Mouse (Mus musculus): ENCODE results near the gene Pgap2.

The Pgap2 gene

DNA sequence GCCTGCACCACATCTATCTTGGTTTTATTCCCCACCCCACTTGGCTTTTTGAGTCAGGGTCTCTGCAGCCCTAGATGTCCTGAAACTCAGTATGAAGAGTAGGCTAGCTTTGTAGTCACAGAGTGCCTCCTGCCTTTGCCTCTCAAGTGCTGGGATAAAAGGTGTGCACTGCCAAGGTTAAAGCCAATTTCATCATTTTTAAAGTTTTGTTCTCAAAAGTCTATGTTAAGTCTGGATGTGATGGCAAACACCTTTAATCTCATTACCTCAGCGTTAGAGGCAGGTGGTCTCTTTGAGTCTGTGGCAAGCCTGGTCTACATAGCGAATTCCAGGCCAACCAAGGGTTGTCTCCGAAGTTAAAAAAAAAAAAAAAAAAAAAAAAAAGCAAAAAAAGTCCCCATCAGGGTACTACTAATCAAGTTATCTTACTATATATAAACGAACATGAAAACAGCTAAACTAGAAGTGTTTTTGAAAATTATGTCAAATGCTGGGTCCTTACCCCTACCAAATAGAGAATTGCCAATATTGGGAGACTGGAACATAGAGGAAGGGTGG lies 1.1 kb upstream of the Pgap2 start:
- peaks cover 32% of the 10 kb centered on the region for H3K36me3 ChIP-seq (ENCODE audit: insufficient read depth, low read length)
- peak overlapping the region; percentile 93 for H3K4me3 ChIP-seq (replicated peaks; ENCODE audit: low read length)
- no peaks in the 10 kb centered on the region for H3K27me3 ChIP-seq (ENCODE audit: insufficient read depth, low read length)
- no peaks in the 10 kb centered on the region for H3K9me3 ChIP-seq (ENCODE audit: low read length)
- peaks cover 61% of the 10 kb centered on the region for H3K4me1 ChIP-seq (replicated peaks; ENCODE audit: low read depth, low read length)
- no peak for TF ChIP-seq POU5F1 (IDR thresholded peaks at IDR 0.05; ENCODE audit: borderline replicate concordance, low read length)

GRCm38 (mm10) chr7:102211071-102211470 lies 1.1 kb downstream of the Pgap2 start:
- no peaks in the 10 kb centered on the region for H3K27me3 ChIP-seq (ENCODE audit: insufficient read depth, low read length)

GRCm38 (mm10) chr7:102221899-102222298 lies 11.9 kb downstream of the Pgap2 start:
- Histone ChIP-seq H3K4me1 (replicated peaks; ENCODE audit: low read depth, low read length) (peaks cover 24% of the 10 kb centered on the region), H3K27me3 (ENCODE audit: insufficient read depth, low read length) (no peaks in the 10 kb centered on the region), H3K9me3 (ENCODE audit: low read length) (no peaks in the 10 kb centered on the region), H3K36me3 (ENCODE audit: insufficient read depth, low read length) (peaks cover 15% of the 10 kb centered on the region), H3K4me3 (replicated peaks; ENCODE audit: low read length) (no peak overlapping the region)
- TF ChIP-seq CTCF (conservative IDR thresholded peaks at IDR 0.05; ENCODE audit: low read length) (no peak), NANOG (IDR thresholded peaks at IDR 0.05; ENCODE audit: borderline replicate concordance, low read length) (no peak), POU5F1 (IDR thresholded peaks at IDR 0.05; ENCODE audit: borderline replicate concordance, low read length) (no peak)

More at GRCm38 (mm10) chr7:102211071-102211470, 1.1 kb downstream of the Pgap2 start:
- Histone ChIP-seq H3K4me3 (replicated peaks; ENCODE audit: low read length) (peak overlapping the region; percentile 93), H3K4me1 (replicated peaks; ENCODE audit: low read depth, low read length) (peaks cover 39% of the 10 kb centered on the region), H3K36me3 (ENCODE audit: insufficient read depth, low read length) (peaks cover 14% of the 10 kb centered on the region), H3K9me3 (ENCODE audit: low read length) (no peaks in the 10 kb centered on the region)
- no peak for TF ChIP-seq NANOG (IDR thresholded peaks at IDR 0.05; ENCODE audit: borderline replicate concordance, low read length)
- no peak for TF ChIP-seq POU5F1 (IDR thresholded peaks at IDR 0.05; ENCODE audit: borderline replicate concordance, low read length)

GRCm38 (mm10) chr7:102222336-102222735 lies 12.3 kb downstream of the Pgap2 start:
- peaks cover 20% of the 10 kb centered on the region for H3K36me3 ChIP-seq (ENCODE audit: insufficient read depth, low read length)
- peaks cover 24% of the 10 kb centered on the region for H3K4me1 ChIP-seq (replicated peaks; ENCODE audit: low read depth, low read length)
- no peaks in the 10 kb centered on the region for H3K27me3 ChIP-seq (ENCODE audit: insufficient read depth, low read length)
- no peaks in the 10 kb centered on the region for H3K9me3 ChIP-seq (ENCODE audit: low read length)
- peak overlapping the region; percentile 88 for H3K4me3 ChIP-seq (replicated peaks; ENCODE audit: low read length)
- no peak for TF ChIP-seq POU5F1 (IDR thresholded peaks at IDR 0.05; ENCODE audit: borderline replicate concordance, low read length)
- TF ChIP-seq CTCF (conservative IDR thresholded peaks at IDR 0.05; ENCODE audit: low read length): peak; percentile 22
- TF ChIP-seq NANOG (IDR thresholded peaks at IDR 0.05; ENCODE audit: borderline replicate concordance, low read length): no peak

- Histone ChIP-seq H3K4me1 (replicated peaks; ENCODE audit: low read depth, low read length) (peaks cover 24% of the 10 kb centered on the region), H3K4me3 (replicated peaks; ENCODE audit: low read length) (peak overlapping the region; percentile 88), H3K36me3 (ENCODE audit: insufficient read depth, low read length) (peaks cover 24% of the 10 kb centered on the region), H3K9me3 (ENCODE audit: low read length) (no peaks in the 10 kb centered on the region), H3K27me3 (ENCODE audit: insufficient read depth, low read length) (no peaks in the 10 kb centered on the region)
- no peak for TF ChIP-seq POU5F1 (IDR thresholded peaks at IDR 0.05; ENCODE audit: borderline replicate concordance, low read length)
- TF ChIP-seq CTCF (conservative IDR thresholded peaks at IDR 0.05; ENCODE audit: low read length): no peak
- no peak for TF ChIP-seq NANOG (IDR thresholded peaks at IDR 0.05; ENCODE audit: borderline replicate concordance, low read length)
Observed at GRCm38 (mm10) chr7:102222830-102223556, 13.0 kb downstream of the Pgap2 start.

- H3K27me3 ChIP-seq (ENCODE audit: insufficient read depth, low read length): no peaks in the 10 kb centered on the region
- no peaks in the 10 kb centered on the region for H3K9me3 ChIP-seq (ENCODE audit: low read length)
- peak overlapping the region; percentile 88 for H3K4me3 ChIP-seq (replicated peaks; ENCODE audit: low read length)
- H3K4me1 ChIP-seq (replicated peaks; ENCODE audit: low read depth, low read length): peaks cover 24% of the 10 kb centered on the region
- peaks cover 32% of the 10 kb centered on the region for H3K36me3 ChIP-seq (ENCODE audit: insufficient read depth, low read length)
- TF ChIP-seq POU5F1 (IDR thresholded peaks at IDR 0.05; ENCODE audit: borderline replicate concordance, low read length): no peak
- TF ChIP-seq NANOG (IDR thresholded peaks at IDR 0.05; ENCODE audit: borderline replicate concordance, low read length): no peak
- no peak for TF ChIP-seq CTCF (conservative IDR thresholded peaks at IDR 0.05; ENCODE audit: low read length)
Observed at GRCm38 (mm10) chr7:102223883-102224738, 14.1 kb downstream of the Pgap2 start.

DNA sequence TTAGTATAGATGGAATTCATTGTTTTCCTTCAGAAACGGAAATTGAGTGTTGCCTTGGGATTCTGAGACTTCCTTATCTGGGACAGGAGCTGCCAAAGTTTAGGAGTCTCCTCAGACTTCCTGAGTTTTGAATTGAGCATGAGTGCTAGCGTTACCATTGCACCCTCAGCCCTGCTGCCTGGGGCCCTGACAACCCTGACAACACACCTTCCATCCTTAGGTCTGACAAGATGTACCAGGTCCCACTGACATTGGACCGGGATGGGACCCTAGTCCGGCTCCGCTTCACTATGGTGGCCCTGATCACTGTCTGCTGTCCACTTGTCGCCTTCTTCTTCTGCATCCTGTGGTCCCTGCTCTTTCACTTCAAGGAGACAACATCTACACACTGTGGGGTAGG lies 16.0 kb downstream of the Pgap2 start:
- peaks cover 37% of the 10 kb centered on the region for H3K4me1 ChIP-seq (replicated peaks; ENCODE audit: low read depth, low read length)
- no peak overlapping the region for H3K4me3 ChIP-seq (replicated peaks; ENCODE audit: low read length)
- no peak for TF ChIP-seq NANOG (IDR thresholded peaks at IDR 0.05; ENCODE audit: borderline replicate concordance, low read length)
- peaks cover 43% of the 10 kb centered on the region for H3K36me3 ChIP-seq (ENCODE audit: insufficient read depth, low read length)
- H3K27me3 ChIP-seq (ENCODE audit: insufficient read depth, low read length): no peaks in the 10 kb centered on the region
- H3K9me3 ChIP-seq (ENCODE audit: low read length): no peaks in the 10 kb centered on the region

- no peaks in the 10 kb centered on the region for H3K9me3 ChIP-seq (ENCODE audit: low read length)
- peaks cover 27% of the 10 kb centered on the region for H3K4me1 ChIP-seq (replicated peaks; ENCODE audit: low read depth, low read length)
- H3K27me3 ChIP-seq (ENCODE audit: insufficient read depth, low read length): no peaks in the 10 kb centered on the region
- no peak for TF ChIP-seq NANOG (IDR thresholded peaks at IDR 0.05; ENCODE audit: borderline replicate concordance, low read length)
- peaks cover 46% of the 10 kb centered on the region for H3K36me3 ChIP-seq (ENCODE audit: insufficient read depth, low read length)
- H3K4me3 ChIP-seq (replicated peaks; ENCODE audit: low read length): no peak overlapping the region
Observed at GRCm38 (mm10) chr7:102228049-102228670, 18.2 kb downstream of the Pgap2 start.

Measured in E14TG2a.4 (cell line).